Mouse (Mus musculus) small intestine, adult 2 months (tissue): ENCODE data around the gene Map1b. TPM values are rescaled to one million over a fixed set of nuclear protein-coding genes. Genes with fewer than 3 reads are reported as not detected.

Experiments
- H3K27ac ChIP-seq: fragments of 200-500 bp; 2 replicates; pipeline ENCODE4 v1.5.1; 2012; ENCODE audit warnings: low read depth, low read length, control low read depth, inconsistent platforms; ENCODE audit not compliant: insufficient read depth
- H3K27me3 ChIP-seq: fragments of 200-500 bp; 2 replicates; pipeline ENCODE4 v1.6.1; 2012; ENCODE audit warnings: mild to moderate bottlenecking, moderate library complexity, low read length, inconsistent platforms; ENCODE audit not compliant: control insufficient read depth, insufficient read depth
- H3K36me3 ChIP-seq: fragments of 200-500 bp; 2 replicates; pipeline ENCODE4 v1.6.1; 2012; ENCODE audit warnings: mild to moderate bottlenecking, low read length, control low read depth, inconsistent platforms; ENCODE audit not compliant: control insufficient read depth, insufficient read depth
- H3K4me1 ChIP-seq: fragments of 200-500 bp; 2 replicates; pipeline ENCODE4 v1.6.1; 2012; ENCODE audit warnings: low read length, inconsistent platforms, mixed read lengths; ENCODE audit not compliant: control insufficient read depth, insufficient read depth, insufficient read length
- H3K4me3 ChIP-seq: fragments of 200-500 bp; 2 replicates; pipeline ENCODE4 v1.5.1; 2012; ENCODE audit warnings: low read depth, mild to moderate bottlenecking, control low read depth, inconsistent platforms, low read length, moderate library complexity
- CTCF ChIP-seq: fragments of 200-500 bp; IDR thresholded peaks from 2 replicates; pipeline ENCODE4 v1.5.1; 2012; ENCODE audit warnings: low read depth, mild to moderate bottlenecking, control low read depth, inconsistent platforms, low read length, moderate library complexity, mixed read lengths; ENCODE audit not compliant: insufficient replicate concordance, insufficient read length; ENCODE audit errors: extremely low read depth
- POLR2A ChIP-seq: fragments of 200-500 bp; IDR thresholded peaks from 2 replicates; pipeline ENCODE4 v1.6.1; 2012; ENCODE audit warnings: low read depth, mild to moderate bottlenecking, control low read depth, inconsistent platforms, low read length, moderate library complexity
- WGBS: fragments of 180-500 bp; shearing (Covaris S2); methylation state at CpG from one replicate; pipeline ENCODE4 v1.1.7; 2018; 5-methylcytosine and 5-hydroxymethylcytosine counted together
- polyA plus RNA-seq: library from polyadenylated mRNA; depleted of rRNA; stranded (reverse); fragments of >200 nt; gene quantifications from 2 replicates; pipeline ENCODE4 v1.2.3, GENCODE M21; 2012

Gene Map1b
- polyA plus RNA-seq, 1 experiment = 0.74 TPM

- TF ChIP-seq POLR2A = no peak
- no peaks in the 10 kb centered on the region for H3K36me3 ChIP-seq
- H3K4me1 ChIP-seq = no peaks in the 10 kb centered on the region
- H3K27me3 ChIP-seq = no peaks in the 10 kb centered on the region
- H3K27ac ChIP-seq = no peak overlapping the region
- H3K4me3 ChIP-seq = no peak overlapping the region
- 82% methylated on average over 9 of the region's 9 CpGs for WGBS
Measured at GRCm38 (mm10) chr13:99499764-99500163, 16.6 kb downstream of the Map1b start.

- Histone ChIP-seq H3K27me3 (no peaks in the 10 kb centered on the region), H3K36me3 (no peaks in the 10 kb centered on the region), H3K4me1 (no peaks in the 10 kb centered on the region), H3K27ac (no peak overlapping the region), H3K4me3 (no peak overlapping the region)
- TF ChIP-seq CTCF (no peak), POLR2A (no peak)
- 79% methylated on average over 7 of the region's 7 CpGs for WGBS
Measured at GRCm38 (mm10) chr13:99496106-99496505, 20.2 kb downstream of the Map1b start.

GRCm38 (mm10) chr13:99494416-99494815 is 21.9 kb downstream of the Map1b start:
- Histone ChIP-seq H3K4me1 (no peaks in the 10 kb centered on the region), H3K4me3 (no peak overlapping the region), H3K27me3 (no peaks in the 10 kb centered on the region), H3K36me3 (no peaks in the 10 kb centered on the region), H3K27ac (no peak overlapping the region)
- no peak for TF ChIP-seq POLR2A
- no peak for TF ChIP-seq CTCF
- 84% methylated on average over 10 of the region's 10 CpGs for WGBS

GRCm38 (mm10) chr13:99493304-99493904 is 22.9 kb downstream of the Map1b start:
- 90% methylated on average over 5 of the region's 5 CpGs for WGBS

GRCm38 (mm10) chr13:99492619-99493303 is 23.6 kb downstream of the Map1b start:
- no peaks in the 10 kb centered on the region for H3K4me1 ChIP-seq
- WGBS = 58% methylated on average over 7 of the region's 7 CpGs
- no peak overlapping the region for H3K27ac ChIP-seq
- H3K27me3 ChIP-seq = no peaks in the 10 kb centered on the region
- no peak for TF ChIP-seq CTCF
- no peak for TF ChIP-seq POLR2A
- no peak overlapping the region for H3K4me3 ChIP-seq
- H3K36me3 ChIP-seq = no peaks in the 10 kb centered on the region

More at GRCm38 (mm10) chr13:99493304-99493904, 22.9 kb downstream of the Map1b start:
- H3K36me3 ChIP-seq = no peaks in the 10 kb centered on the region
- TF ChIP-seq POLR2A (no peak), CTCF (no peak)
- H3K4me3 ChIP-seq = no peak overlapping the region
- H3K27me3 ChIP-seq = no peaks in the 10 kb centered on the region
- H3K27ac ChIP-seq = no peak overlapping the region
- no peaks in the 10 kb centered on the region for H3K4me1 ChIP-seq

- Histone ChIP-seq H3K36me3 (no peaks in the 10 kb centered on the region), H3K27ac (no peak overlapping the region), H3K27me3 (no peaks in the 10 kb centered on the region), H3K4me3 (no peak overlapping the region), H3K4me1 (no peaks in the 10 kb centered on the region)
- 91% methylated on average over 4 of the region's 4 CpGs for WGBS
- no peak for TF ChIP-seq POLR2A
- no peak for TF ChIP-seq CTCF
Measured at GRCm38 (mm10) chr13:99489998-99490397, 26.3 kb downstream of the Map1b start.

GRCm38 (mm10) chr13:99489175-99489574 is 27.2 kb downstream of the Map1b start:
- H3K4me1 ChIP-seq = no peaks in the 10 kb centered on the region
- 81% methylated on average over 5 of the region's 5 CpGs for WGBS

More at GRCm38 (mm10) chr13:99489175-99489574, 27.2 kb downstream of the Map1b start:
- no peak for TF ChIP-seq POLR2A
- TF ChIP-seq CTCF = no peak
- H3K27me3 ChIP-seq = no peaks in the 10 kb centered on the region
- H3K4me3 ChIP-seq = no peak overlapping the region
- no peaks in the 10 kb centered on the region for H3K36me3 ChIP-seq
- no peak overlapping the region for H3K27ac ChIP-seq
